ENCODE assay signal across 8 mouse cellular contexts in genomic region chr2:37776016-37776415, GRCm38 (mm10). TPM values are rescaled to one million over a fixed set of nuclear protein-coding genes. Genes with fewer than 3 reads are reported as not detected.
DNase-seq lines count a peak whose midpoint lies in the region; ATAC-seq and TF ChIP-seq lines count a peak whose summit lies in the region.
"Had no signal": no experiment of that assay in that cellular context is flagged by ENCODE, and none has a peak within 500 bp of the region (broad histone marks: within the 10 kb centered on the region; RNA-seq: fewer than 3 reads in every experiment).

Crb2 (plus strand) TSS chr2:37776249.

- no peak for DNase-seq in testis, postnatal 14 days (ENCODE audit: low spot score)
- DNase-seq in hindbrain, embryonic 10.5 days (ENCODE audit: low spot score): peak; percentile 87
- DNase-seq in liver, postnatal 0 days: peak; percentile 40
- DNase-seq in layer of hippocampus, adult 8-10 months (ENCODE audit: low spot score in 2 of 2): no peak
- no peak for DNase-seq in layer of hippocampus, postnatal 36 days

- no peak for TF ChIP-seq EP300 in liver, postnatal 0 days (IDR thresholded peaks at IDR 0.05; ENCODE audit: low read depth)

- TF ChIP-seq CTCF in testis, adult 2 months (IDR thresholded peaks at IDR 0.05; ENCODE audit: control insufficient read depth, insufficient read depth, insufficient replicate concordance, low read depth, low read length): no peak
- no peak for TF ChIP-seq CTCF in liver, postnatal 0 days (IDR thresholded peaks at IDR 0.05; ENCODE audit: low read depth)

- H3K9me3 ChIP-seq in hindbrain, embryonic 10.5 days: no peaks in the 10 kb centered on the region
- no peaks in the 10 kb centered on the region for H3K9me3 ChIP-seq in liver, postnatal 0 days (ENCODE audit: low read length)

- H3K27me3 ChIP-seq in testis, adult 2 months (ENCODE audit: control insufficient read depth, insufficient read depth, low read length): no peaks in the 10 kb centered on the region
- H3K27me3 ChIP-seq in hindbrain, embryonic 10.5 days (ENCODE audit: insufficient read depth, poor library complexity, severe bottlenecking): peaks cover 16% of the 10 kb centered on the region; the same call in 1 of the 2 replicates
- H3K27me3 ChIP-seq in liver, postnatal 0 days (ENCODE audit: insufficient read depth, low read length): peaks cover 14% of the 10 kb centered on the region

- no peaks in the 10 kb centered on the region for H3K36me3 ChIP-seq in testis, adult 2 months (ENCODE audit: control insufficient read depth, insufficient read depth, low read length)
- no peaks in the 10 kb centered on the region for H3K36me3 ChIP-seq in hindbrain, embryonic 10.5 days
- no peaks in the 10 kb centered on the region for H3K36me3 ChIP-seq in liver, postnatal 0 days (replicated peaks; ENCODE audit: insufficient read depth, low read length)

- H3K4me2 ChIP-seq in liver, postnatal 0 days (ENCODE audit: low read depth, low read length): peak within 1 kb of the TSS; percentile 53

- TF ChIP-seq POLR2A in testis, adult 2 months (IDR thresholded peaks at IDR 0.05; ENCODE audit: control insufficient read depth, low read depth, low read length): no peak

- ATAC-seq in liver, postnatal 0 days: no peak
- no peak for ATAC-seq in megakaryocyte, adult 5-6 weeks (ENCODE audit: poor library complexity, severe bottlenecking)

- H3K4me1 ChIP-seq in testis, adult 2 months (ENCODE audit: control insufficient read depth, insufficient read depth, low read length): peaks cover 19% of the 10 kb centered on the region
- peaks cover 71% of the 10 kb centered on the region for H3K4me1 ChIP-seq in hindbrain, embryonic 10.5 days (replicated peaks)
- H3K4me1 ChIP-seq in liver, postnatal 0 days (ENCODE audit: insufficient read depth): peaks cover 15% of the 10 kb centered on the region

- WGBS in hindbrain, embryonic 10.5 days: 0% methylated on average over 18 of the region's 18 CpGs
- 8% methylated on average over 10 of the region's 18 CpGs for WGBS in liver, postnatal 0 days (ENCODE audit: insufficient replicate concordance)

- H3K4me3 ChIP-seq in testis, adult 2 months (ENCODE audit: control insufficient read depth, low read depth, low read length): peak within 1 kb of the TSS; percentile 44
- peak within 1 kb of the TSS; percentile 79 for H3K4me3 ChIP-seq in hindbrain, embryonic 10.5 days
- H3K4me3 ChIP-seq in liver, postnatal 0 days (ENCODE audit: low read depth, low read length): no peak within 1 kb of the TSS

- H3K9ac ChIP-seq in liver, postnatal 0 days (replicated peaks): no peak within 1 kb of the TSS

- no peak within 1 kb of the TSS for H3K27ac ChIP-seq in testis, adult 2 months (ENCODE audit: control insufficient read depth, insufficient read depth, low read depth, low read length)
- H3K27ac ChIP-seq in hindbrain, embryonic 10.5 days: peak within 1 kb of the TSS; percentile 96
- no peak within 1 kb of the TSS for H3K27ac ChIP-seq in liver, postnatal 0 days (ENCODE audit: low read depth)

RNA-seq across cellular contexts. Expression of gene Crb2, which starts in this region (rescaled TPM):
- polyA plus RNA-seq in testis, adult 2 months (2012; rRNA removed): 0.28 and 0.30 TPM in 2 replicates
- polyA plus RNA-seq in hindbrain, embryonic 10.5 days (2016; fragmentation: Nextera tagmentation; extraction: Ambion mirVana): 19.5 and 20.5 TPM in 2 replicates
- 0.16 and 0.19 TPM in 2 replicates for polyA plus RNA-seq in liver, postnatal 0 days (2015; fragmentation: Nextera tagmentation; extraction: Ambion mirVana)
- 1 to 10 TPM; 2.8 to 6.0 (median 4.7) TPM for total RNA-seq in layer of hippocampus, adult 8-10 months (2022)
- total RNA-seq in layer of hippocampus, postnatal 36 days (2021): 1 to 10 TPM; 3.3 TPM
- not detected in 2 replicates for total RNA-seq in megakaryocyte, adult 5-6 weeks (2015)
- not detected in 2 replicates for total RNA-seq in megakaryocyte, adult 5-6 weeks (2017)
- total RNA-seq: neutrophil, adult 5-6 weeks had no signal

Comparison
In these comparisons a context has a peak if more than half of its experiments do, and no peak if none do; other contexts are left out.
1. RNA of gene Crb2 (polyA plus RNA-seq): 19.5 to 20.5 TPM in hindbrain, embryonic 10.5 days; 0.28 to 0.30 TPM in testis, adult 2 months and 0.16 to 0.19 TPM in liver, postnatal 0 days; every median in the first group is over 10 times any median in the second.
2. Peak in DNase-seq and H3K4me2 ChIP-seq in liver, postnatal 0 days; RNA of the gene not detected or under 1 TPM.